19 mouse cellular contexts compared by ENCODE assay signal in the genomic region with DNA sequence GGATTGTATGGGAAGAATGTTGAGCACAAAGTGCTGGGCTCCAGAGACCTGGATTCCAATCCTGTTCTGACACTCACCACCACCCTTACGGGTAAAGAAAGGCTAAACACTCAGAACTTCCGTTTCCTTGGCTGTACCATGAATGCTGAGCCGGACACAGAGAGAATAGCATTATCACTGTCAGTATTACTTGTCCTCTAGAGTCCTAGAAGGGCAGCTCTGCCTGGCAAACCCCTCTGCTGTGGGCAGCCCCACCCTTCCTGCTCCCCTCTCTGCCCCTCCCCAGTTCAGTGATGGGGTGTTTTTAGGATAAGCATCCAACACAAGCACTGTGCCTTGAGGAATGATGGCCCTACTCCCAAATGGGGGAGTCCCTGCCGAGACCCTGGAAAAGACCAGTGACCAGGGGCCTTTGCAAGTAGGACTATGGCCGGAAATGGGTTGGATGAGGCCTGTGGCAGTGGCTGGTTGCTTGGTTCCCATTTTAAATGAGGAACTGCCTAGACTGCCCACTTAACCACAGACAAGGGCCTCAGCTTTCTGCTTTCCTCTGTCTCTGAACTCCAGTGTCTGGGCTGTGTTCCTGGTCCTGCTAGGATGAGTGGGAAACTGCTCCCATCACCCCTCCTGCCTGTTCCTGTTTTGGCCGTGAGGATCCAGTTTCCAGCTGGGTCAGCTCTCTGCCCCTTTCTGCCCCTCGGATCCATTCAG. TPM values are rescaled to one million over a fixed set of nuclear protein-coding genes. Genes with fewer than 3 reads are reported as not detected.
DNase-seq lines count a peak whose midpoint lies in the region; ATAC-seq lines count a peak whose summit lies in the region.
"Had no signal": no experiment of that assay in that cellular context is flagged by ENCODE, and none has a peak within 500 bp of the region (broad histone marks: within the 10 kb centered on the region; RNA-seq: fewer than 3 reads in every experiment).

No protein-coding gene starts in this region.

- H3K9ac ChIP-seq in forebrain, embryonic 15.5 days (replicated peaks): no peak overlapping the region
- no peak overlapping the region for H3K9ac ChIP-seq in intestine, embryonic 15.5 days
- no peak overlapping the region for H3K9ac ChIP-seq in hindbrain, embryonic 11.5 days (ENCODE audit: low read depth, low read length)
- H3K9ac ChIP-seq: embryonic facial prominence, embryonic 12.5 days; midbrain, embryonic 15.5 days; neural tube, embryonic 12.5 days had no signal

- peaks cover 9% of the 10 kb centered on the region for H3K4me1 ChIP-seq in forebrain, embryonic 10.5 days
- H3K4me1 ChIP-seq in forebrain, embryonic 15.5 days: no peaks in the 10 kb centered on the region
- H3K4me1 ChIP-seq in intestine, embryonic 15.5 days (replicated peaks): no peaks in the 10 kb centered on the region
- no peaks in the 10 kb centered on the region for H3K4me1 ChIP-seq in hindbrain, embryonic 11.5 days (replicated peaks; ENCODE audit: control insufficient read depth, insufficient read depth, low read length)
- H3K4me1 ChIP-seq: embryonic facial prominence, embryonic 12.5 days; midbrain, embryonic 15.5 days; neural tube, embryonic 12.5 days had no signal

- H3K4me3 ChIP-seq in forebrain, embryonic 10.5 days: no peak overlapping the region
- H3K4me3 ChIP-seq in forebrain, embryonic 15.5 days: no peak overlapping the region
- no peak overlapping the region for H3K4me3 ChIP-seq in intestine, embryonic 15.5 days (replicated peaks)
- H3K4me3 ChIP-seq in hindbrain, embryonic 11.5 days (ENCODE audit: low read depth, low read length): no peak overlapping the region
- H3K4me3 ChIP-seq: embryonic facial prominence, embryonic 12.5 days; gastrocnemius, adult 2 months; heart, embryonic 10.5 days; hindbrain, embryonic 10.5 days; midbrain, embryonic 15.5 days; neural tube, embryonic 12.5 days had no signal

- ATAC-seq in forebrain, embryonic 15.5 days (replicated peaks): no peak
- ATAC-seq in megakaryocyte progenitor cell, adult 5-6 weeks (replicated peaks; ENCODE audit: poor library complexity): peak; percentile 90
- ATAC-seq in intestine, embryonic 15.5 days: no peak
- ATAC-seq in hindbrain, embryonic 11.5 days (ENCODE audit: low FRiP score): no peak
- ATAC-seq: intestine, embryonic 16.5 days; midbrain, embryonic 15.5 days had no signal

- H3K9me3 ChIP-seq in forebrain, embryonic 10.5 days: no peaks in the 10 kb centered on the region
- no peaks in the 10 kb centered on the region for H3K9me3 ChIP-seq in forebrain, embryonic 15.5 days
- no peaks in the 10 kb centered on the region for H3K9me3 ChIP-seq in intestine, embryonic 15.5 days
- H3K9me3 ChIP-seq in hindbrain, embryonic 11.5 days (ENCODE audit: control insufficient read depth, low read length): no peaks in the 10 kb centered on the region
- H3K9me3 ChIP-seq: embryonic facial prominence, embryonic 12.5 days; heart, embryonic 10.5 days; hindbrain, embryonic 10.5 days; midbrain, embryonic 15.5 days; neural tube, embryonic 12.5 days had no signal

- peak overlapping the region; percentile 25; the same call in 1 of the 2 replicates for H3K27ac ChIP-seq in forebrain, embryonic 10.5 days
- no peak overlapping the region for H3K27ac ChIP-seq in forebrain, embryonic 15.5 days (replicated peaks)
- H3K27ac ChIP-seq in intestine, embryonic 15.5 days: no peak overlapping the region
- H3K27ac ChIP-seq in hindbrain, embryonic 11.5 days (ENCODE audit: low read depth, low read length): no peak overlapping the region
- H3K27ac ChIP-seq: embryonic facial prominence, embryonic 12.5 days; gastrocnemius, adult 2 months; heart, embryonic 10.5 days; hindbrain, embryonic 10.5 days; midbrain, embryonic 15.5 days; neural tube, embryonic 12.5 days had no signal

- H3K27me3 ChIP-seq in forebrain, embryonic 10.5 days (ENCODE audit: poor library complexity, severe bottlenecking): no peaks in the 10 kb centered on the region
- H3K27me3 ChIP-seq in forebrain, embryonic 15.5 days: no peaks in the 10 kb centered on the region
- H3K27me3 ChIP-seq in intestine, embryonic 15.5 days (replicated peaks): no peaks in the 10 kb centered on the region
- H3K27me3 ChIP-seq in hindbrain, embryonic 11.5 days (ENCODE audit: control insufficient read depth, insufficient read depth, low read length): no peaks in the 10 kb centered on the region
- H3K27me3 ChIP-seq: embryonic facial prominence, embryonic 12.5 days; midbrain, embryonic 15.5 days; neural tube, embryonic 12.5 days had no signal

- no peak overlapping the region for H3K4me2 ChIP-seq in forebrain, embryonic 15.5 days (replicated peaks)
- H3K4me2 ChIP-seq in intestine, embryonic 15.5 days (replicated peaks): no peak overlapping the region
- H3K4me2 ChIP-seq in hindbrain, embryonic 11.5 days (replicated peaks; ENCODE audit: low read depth, low read length): no peak overlapping the region
- H3K4me2 ChIP-seq: embryonic facial prominence, embryonic 12.5 days; midbrain, embryonic 15.5 days; neural tube, embryonic 12.5 days had no signal

- no peaks in the 10 kb centered on the region for H3K36me3 ChIP-seq in forebrain, embryonic 10.5 days (replicated peaks)
- no peaks in the 10 kb centered on the region for H3K36me3 ChIP-seq in forebrain, embryonic 15.5 days
- no peaks in the 10 kb centered on the region for H3K36me3 ChIP-seq in intestine, embryonic 15.5 days
- H3K36me3 ChIP-seq in hindbrain, embryonic 11.5 days (ENCODE audit: control insufficient read depth, insufficient read depth, low read length): no peaks in the 10 kb centered on the region
- H3K36me3 ChIP-seq: embryonic facial prominence, embryonic 12.5 days; heart, embryonic 10.5 days; hindbrain, embryonic 10.5 days; midbrain, embryonic 15.5 days; neural tube, embryonic 12.5 days had no signal

- 78% methylated on average over 7 of the region's 7 CpGs for WGBS in forebrain, embryonic 10.5 days
- 74% methylated on average over 7 of the region's 7 CpGs for WGBS in forebrain, embryonic 15.5 days
- WGBS in intestine, embryonic 15.5 days: 76% methylated on average over 7 of the region's 7 CpGs
- WGBS in hindbrain, embryonic 11.5 days: 77% methylated on average over 7 of the region's 7 CpGs

- DNase-seq in forebrain, embryonic 10.5 days (ENCODE audit: extremely low spot score, low spot score): no peak
- peak; percentile 26 to 30 for DNase-seq in spleen, postnatal 36 days (ENCODE audit: low spot score in 2 of 2)
- no peak for DNase-seq in spleen, adult 18-20 months
- DNase-seq in hindbrain, embryonic 11.5 days (ENCODE audit: low spot score): no peak
- no peak for DNase-seq in MN1 (ENCODE audit: low spot score)
- DNase-seq: adrenal gland, adult 8-10 months; cerebellum, postnatal 14 days; gastrocnemius, adult 2 months; kidney, postnatal 14 days; thymus, adult 2 months had no signal

RNA-seq across cellular contexts. Expression of gene Fosl2, which starts 23.2 kb away (rescaled TPM):
- 0.32 and 0.60 TPM in 2 replicates for polyA plus RNA-seq in forebrain, embryonic 10.5 days (2016; fragmentation: Nextera tagmentation; extraction: Ambion mirVana)
- polyA plus RNA-seq in forebrain, embryonic 15.5 days (2015; fragmentation: Nextera tagmentation; extraction: Ambion mirVana): 2.7 and 2.8 TPM in 2 replicates
- total RNA-seq in megakaryocyte progenitor cell, adult 5-6 weeks (2015): 20.8 and 25.2 TPM in 2 replicates
- total RNA-seq in megakaryocyte progenitor cell, adult 5-6 weeks (2017): 11.7 and 12.1 TPM in 2 replicates
- 7.1 and 7.3 TPM in 2 replicates for polyA plus RNA-seq in intestine, embryonic 15.5 days (2015; fragmentation: Nextera tagmentation; extraction: Ambion mirVana)
- polyA plus RNA-seq in hindbrain, embryonic 11.5 days (2014; fragmentation: Nextera tagmentation; extraction: Ambion mirVana): 0.67 and 1.1 TPM in 2 replicates

Comparison
In these comparisons a context has a peak if more than half of its experiments do, and no peak if none do; other contexts are left out.
1. DNase-seq: peak in spleen, postnatal 36 days (2 of 2); none in forebrain, embryonic 10.5 days (single experiment), spleen, adult 18-20 months (0 of 2), hindbrain, embryonic 11.5 days (single experiment) and MN1 (single experiment).